Mouse (Mus musculus) spleen, adult 2 months (tissue): Measurements from ENCODE around the gene Wnt1.

Experiments used
- CTCF ChIP-seq: fragments of 200-500 bp; IDR thresholded peaks from 2 replicates; pipeline ENCODE4 v1.5.1; 2011; ENCODE audit warnings: mild to moderate bottlenecking, inconsistent platforms; ENCODE audit not compliant: insufficient read depth, insufficient read length, insufficient replicate concordance; ENCODE audit errors: extremely low read depth
- POLR2A ChIP-seq: fragments of 200-500 bp; IDR thresholded peaks from 2 replicates; pipeline ENCODE4 v1.6.1; 2011; ENCODE audit warnings: low read depth, low read length, inconsistent platforms

DNA sequence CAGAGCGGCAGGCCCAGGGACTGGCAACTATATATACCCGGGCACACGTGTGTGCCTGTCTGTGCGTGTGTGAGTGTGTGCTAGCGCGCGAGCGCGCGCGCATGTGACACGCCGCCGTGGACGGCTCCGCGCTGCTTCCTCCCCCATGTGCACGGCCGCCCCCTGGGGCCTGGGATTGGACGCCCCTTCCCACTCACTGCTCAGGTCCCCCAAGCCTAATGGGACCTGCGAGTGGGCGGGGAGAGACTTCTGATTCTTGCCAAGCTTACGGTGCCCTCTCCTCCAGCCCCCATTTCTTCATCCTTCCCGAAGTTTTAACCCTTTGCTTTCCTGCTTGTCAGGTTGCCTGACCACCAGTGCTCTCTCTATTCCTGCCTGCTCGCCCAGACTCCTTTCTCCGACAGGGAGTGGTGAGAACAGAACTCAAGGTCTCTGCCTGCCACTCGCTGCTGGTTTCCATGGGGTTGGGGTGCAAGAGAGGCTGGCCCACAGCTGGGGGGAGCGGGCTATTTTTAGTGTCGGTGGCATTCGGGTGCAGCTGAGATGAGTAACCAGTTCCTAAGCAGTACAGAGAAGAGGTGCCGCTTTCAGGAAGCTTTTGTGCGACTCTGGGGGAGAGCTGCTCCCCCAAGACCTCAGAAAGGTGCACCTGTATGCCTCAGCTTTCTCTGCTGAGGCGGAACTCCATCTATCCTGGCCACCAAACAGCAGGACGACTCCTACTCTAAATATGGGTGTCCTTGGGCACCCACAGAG, 18.4 kb downstream of the Wnt1 start:
- TF ChIP-seq CTCF (no peak), POLR2A (no peak)
